Mouse (Mus musculus): ENCODE measurements at regions not wholly inside any gene's neighbourhood (a gene's known extent, or its start where the extent isn't known, plus 50 kb on each side); places are given as distances from the start of the nearest gene placed in this dataset.
A peak's percentile ranks its signal among the peaks of the same experiment; 100 is the strongest.

DNA sequence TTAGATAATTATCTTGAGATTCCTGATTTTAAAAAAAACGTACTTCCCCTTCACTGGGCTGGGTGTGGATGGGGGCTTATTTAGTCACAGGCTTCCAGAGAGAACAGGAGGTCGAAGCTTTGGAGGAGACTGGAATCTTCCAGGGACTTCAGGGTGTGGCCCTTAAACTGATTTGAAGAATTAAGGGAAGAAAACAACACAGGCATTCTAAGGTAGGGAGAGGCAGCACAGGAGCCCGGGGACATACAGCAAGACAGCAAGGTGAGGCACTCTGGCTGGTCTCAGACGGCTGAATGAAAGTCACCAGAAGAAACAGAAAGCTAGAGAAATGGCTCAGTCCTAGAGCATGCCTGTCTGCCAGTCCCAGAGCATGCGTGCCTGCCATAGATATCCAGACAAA lies 125.9 kb upstream of the Tbl1xr1 start:
- Histone ChIP-seq H3K79me2 (ENCODE audit: control insufficient read depth, insufficient read depth, low read length, poor library complexity) (no peaks in the 10 kb centered on the region), H3K27me3 (ENCODE audit: control insufficient read depth in 1 of 2, insufficient read depth in 2 of 2, low read length in 2 of 2) (no peaks in the 10 kb centered on the region), H3K27ac (ENCODE audit: control insufficient read depth, low read depth, low read length) (no peak overlapping the region), H3K36me3 (ENCODE audit: control insufficient read depth in 1 of 2, insufficient read depth in 2 of 2, low read length in 2 of 2) (peaks cover 0 to 52% of the 10 kb centered on the region in 2 experiments; a peak in 2 of 4 replicates), H3K4me1 (ENCODE audit: control insufficient read depth in 1 of 2, insufficient read depth in 2 of 2, low read length in 2 of 2) (peaks cover 13 to 51% of the 10 kb centered on the region in 2 experiments), H3K9me3 (replicated peaks; ENCODE audit: insufficient read depth, low read length) (no peaks in the 10 kb centered on the region), H3K9ac (ENCODE audit: control insufficient read depth, low read depth, low read length, poor library complexity, severe bottlenecking) (no peak overlapping the region), H3K4me3 (ENCODE audit: control insufficient read depth in 1 of 2, insufficient read depth in 1 of 2, low read depth in 2 of 2, low read length in 2 of 2) (no peak overlapping the region)
- no peak for DNase-seq (ENCODE audit: low read depth, low spot score)
- TF ChIP-seq USF1 (IDR thresholded peaks at IDR 0.05; ENCODE audit: low read depth, low read length) (no peak), ZNF384 (IDR thresholded peaks at IDR 0.05; ENCODE audit: low read depth, low read length) (peak; percentile 49)

DNA sequence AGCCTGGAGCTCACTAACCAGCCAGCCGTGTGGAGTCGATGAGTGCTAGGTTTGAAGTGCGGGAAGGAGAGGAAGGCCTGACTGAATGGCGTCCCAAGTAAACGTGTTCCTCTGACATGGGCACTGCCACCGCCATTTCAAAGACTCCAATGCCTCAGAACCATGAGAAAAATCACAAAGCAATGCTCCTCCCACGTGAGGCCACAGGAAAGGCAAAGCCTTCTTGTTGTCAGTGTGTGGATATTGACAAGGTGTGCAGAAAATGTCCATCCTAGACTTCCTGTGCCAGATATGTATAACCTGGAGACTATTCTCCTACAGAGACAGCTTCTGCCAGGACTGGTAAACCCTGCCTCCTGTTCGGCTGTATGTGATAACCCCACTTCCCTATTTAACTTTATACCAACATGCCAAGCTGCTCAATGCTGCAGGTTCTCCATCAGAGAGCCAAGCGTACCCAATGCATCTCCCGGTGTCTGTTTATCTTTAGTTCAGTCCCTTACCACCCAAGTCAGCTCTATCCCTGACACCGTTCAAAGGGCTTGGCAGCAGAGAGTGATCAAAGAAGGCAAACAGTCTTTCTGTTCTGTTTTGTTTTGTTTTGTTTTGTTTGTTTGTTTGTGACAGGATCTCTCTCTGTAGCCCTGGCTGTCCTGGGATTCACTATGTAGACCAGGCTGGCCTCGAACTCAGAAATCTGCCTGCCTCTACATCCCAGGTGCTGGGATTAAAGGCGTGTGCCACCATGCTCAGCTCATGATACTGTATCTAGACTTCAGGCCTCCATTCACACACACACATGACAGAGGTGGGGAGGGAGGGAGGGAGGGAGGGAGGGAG lies 124.8 kb upstream of the Tbl1xr1 start:
- H3K27ac ChIP-seq (ENCODE audit: control insufficient read depth, low read depth, low read length): peak overlapping the region; percentile 40
- no peaks in the 10 kb centered on the region for H3K27me3 ChIP-seq (ENCODE audit: control insufficient read depth in 1 of 2, insufficient read depth in 2 of 2, low read length in 2 of 2)
- no peaks in the 10 kb centered on the region for H3K9me3 ChIP-seq (replicated peaks; ENCODE audit: insufficient read depth, low read length)
- H3K4me1 ChIP-seq (ENCODE audit: control insufficient read depth in 1 of 2, insufficient read depth in 2 of 2, low read length in 2 of 2): peaks cover 13 to 53% of the 10 kb centered on the region in 2 experiments
- H3K36me3 ChIP-seq (ENCODE audit: control insufficient read depth in 1 of 2, insufficient read depth in 2 of 2, low read length in 2 of 2): peaks cover 0 to 56% of the 10 kb centered on the region in 2 experiments; a peak in 2 of 4 replicates
- DNase-seq (ENCODE audit: low read depth, low spot score): peak; percentile 79
- H3K9ac ChIP-seq (ENCODE audit: control insufficient read depth, low read depth, low read length, poor library complexity, severe bottlenecking): peak overlapping the region; percentile 28; the same call in 1 of the 2 replicates
- H3K4me3 ChIP-seq (ENCODE audit: control insufficient read depth in 1 of 2, insufficient read depth in 1 of 2, low read depth in 2 of 2, low read length in 2 of 2): 0 out of 4 replicates have a peak overlapping the region, but pooled peaks of 1 of the 2 experiments have one; percentile 5
- H3K79me2 ChIP-seq (ENCODE audit: control insufficient read depth, insufficient read depth, low read length, poor library complexity): no peaks in the 10 kb centered on the region
- TF ChIP-seq MYB (IDR thresholded peaks at IDR 0.05; ENCODE audit: low read depth, low read length) (no peak), MAFK (IDR thresholded peaks at IDR 0.05; ENCODE audit: borderline replicate concordance, low read depth, low read length) (no peak), POLR2AphosphoS5 (IDR thresholded peaks at IDR 0.05; ENCODE audit: borderline replicate concordance, low read depth, low read length) (no peak), ZC3H11A (IDR thresholded peaks at IDR 0.05; ENCODE audit: low read depth, low read length) (no peak), KAT2A (conservative IDR thresholded peaks at IDR 0.05; ENCODE audit: low read depth, low read length) (no peak), MEF2A (IDR thresholded peaks at IDR 0.05; ENCODE audit: extremely low read depth, insufficient replicate concordance, low read depth, low read length, poor library complexity, severe bottlenecking) (no peak), UBTF (IDR thresholded peaks at IDR 0.05; ENCODE audit: borderline replicate concordance, insufficient read depth, low read depth, low read length) (no peak), HCFC1 (IDR thresholded peaks at IDR 0.05; ENCODE audit: low read depth, low read length) (no peak), GABPA (IDR thresholded peaks at IDR 0.05; ENCODE audit: low read depth, low read length) (no peak), GATA1 (IDR thresholded peaks at IDR 0.05; ENCODE audit: low read depth, low read length) (peak; percentile 52), NELFE (IDR thresholded peaks at IDR 0.05; ENCODE audit: low read depth, low read length) (no peak), ELF1 (IDR thresholded peaks at IDR 0.05; ENCODE audit: low read depth, low read length) (0 out of 2 replicates have a peak, but pooled peaks have one; percentile 47), EP300 (IDR thresholded peaks at IDR 0.05; ENCODE audit: low read depth in 1 of 2, low read length in 2 of 2) (peak; percentile 63 to 78; a peak in 3 of 4 replicates), CHD2 (IDR thresholded peaks at IDR 0.05; ENCODE audit: low read length) (no peak), MXI1 (IDR thresholded peaks at IDR 0.05; ENCODE audit: low read depth, low read length) (no peak; the same call in 1 of the 2 replicates), POLR2AphosphoS2 (IDR thresholded peaks at IDR 0.05; ENCODE audit: low read length) (no peak), POLR2A (IDR thresholded peaks at IDR 0.05; ENCODE audit: control insufficient read depth in 1 of 2, insufficient read depth in 1 of 2, low read depth in 1 of 2, low read length in 2 of 2, poor library complexity in 1 of 2) (no peak), RAD21 (IDR thresholded peaks at IDR 0.05; ENCODE audit: low read depth, low read length) (no peak), MYC (IDR thresholded peaks at IDR 0.05; ENCODE audit: low read depth, low read length) (0 out of 2 replicates have a peak, but pooled peaks have one; percentile 50), JUND (IDR thresholded peaks at IDR 0.05; ENCODE audit: low read depth, low read length) (no peak), SMC3 (IDR thresholded peaks at IDR 0.05; ENCODE audit: low read depth, low read length) (no peak), ZKSCAN1 (IDR thresholded peaks at IDR 0.05; ENCODE audit: low read depth, low read length) (no peak), MAZ (IDR thresholded peaks at IDR 0.05; ENCODE audit: low read depth, low read length) (no peak), TAL1 (IDR thresholded peaks at IDR 0.05; ENCODE audit: low read length) (peak; percentile 57; the same call in 1 of the 2 replicates), ZNF384 (IDR thresholded peaks at IDR 0.05; ENCODE audit: low read depth, low read length) (no peak), TCF12 (IDR thresholded peaks at IDR 0.05; ENCODE audit: low read depth, low read length) (0 out of 2 replicates have a peak, but pooled peaks have one; percentile 21), USF1 (IDR thresholded peaks at IDR 0.05; ENCODE audit: low read depth, low read length) (no peak), CTCF (IDR thresholded peaks at IDR 0.05 in 2 of 3, conservative IDR thresholded peaks at IDR 0.05 in 1 of 3; ENCODE audit: control insufficient read depth in 1 of 3, insufficient read depth in 1 of 3, low read depth in 2 of 3, low read length in 3 of 3, poor library complexity in 1 of 3, severe bottlenecking in 1 of 3) (no peak), SIN3A (IDR thresholded peaks at IDR 0.05; ENCODE audit: low read length) (no peak)

Data from MEL (cell line).